Mouse (Mus musculus) myocyte (in vitro differentiated cells): ENCODE measurements around the gene Lmo1. TPM values are rescaled to one million over a fixed set of nuclear protein-coding genes. Genes with fewer than 3 reads are reported as not detected.

ENCODE experiments used
- H3K27me3 ChIP-seq: one replicate; pipeline ENCODE4 v1.6.1; 2011; ENCODE audit not compliant: control insufficient read depth, insufficient read depth, insufficient read length
- H3K36me3 ChIP-seq: one replicate; pipeline ENCODE4 v1.6.1; 2011; ENCODE audit not compliant: control insufficient read depth, insufficient read depth
- H3K4me2 ChIP-seq: one replicate; pipeline ENCODE4 v1.6.1; 2011; ENCODE audit warnings: low read depth, control low read depth
- H3K4me3 ChIP-seq: one replicate; pipeline ENCODE4 v1.5.1; 2011; ENCODE audit warnings: mild to moderate bottlenecking, control low read depth, moderate library complexity
- H3K79me2 ChIP-seq: one replicate; pipeline ENCODE4 v1.6.1; 2011; ENCODE audit not compliant: control insufficient read depth, insufficient read depth
- H3ac ChIP-seq: one replicate; pipeline ENCODE4 v1.6.1; 2011; ENCODE audit not compliant: control insufficient read depth, insufficient read length
- CEBPB ChIP-seq: IDR thresholded peaks from 2 replicates; pipeline ENCODE4 v1.6.1; 2011; ENCODE audit warnings: mild to moderate bottlenecking, moderate library complexity; ENCODE audit not compliant: poor library complexity, insufficient read depth, severe bottlenecking
- E2F4 ChIP-seq: IDR thresholded peaks from one replicate; pipeline ENCODE4 v1.6.1; 2011; ENCODE audit warnings: mild to moderate bottlenecking, control low read depth, moderate library complexity; ENCODE audit not compliant: insufficient read depth
- MAX ChIP-seq: IDR thresholded peaks from one replicate; pipeline ENCODE4 v1.6.1; 2011; ENCODE audit warnings: low read depth, mild to moderate bottlenecking, control low read depth
- MYOD1 ChIP-seq, 3 experiments: IDR thresholded peaks; one replicate each; pipeline ENCODE4 v1.6.1; 2011; ENCODE audit warnings: control low read depth in 2 of 3, low read depth in 2 of 3, mild to moderate bottlenecking in 2 of 3, moderate library complexity in 1 of 3; ENCODE audit not compliant: insufficient read length in 2 of 3, control insufficient read depth in 1 of 3
- MYOG ChIP-seq, 3 experiments: IDR thresholded peaks; one replicate each; pipeline ENCODE4 v1.6.1; 2011; ENCODE audit warnings: control low read depth in 2 of 3, low read depth in 2 of 3, mild to moderate bottlenecking in 2 of 3; ENCODE audit not compliant: insufficient read length in 2 of 3, control insufficient read depth in 1 of 3, insufficient read depth in 1 of 3
- POLR2A ChIP-seq: IDR thresholded peaks from one replicate; pipeline ENCODE4 v1.6.1; 2011; ENCODE audit warnings: low read depth, mild to moderate bottlenecking, control low read depth, moderate library complexity; ENCODE audit not compliant: insufficient read length
- POLR2AphosphoS2 ChIP-seq: IDR thresholded peaks from one replicate; pipeline ENCODE4 v1.6.1; 2011; ENCODE audit warnings: low read depth, control low read depth; ENCODE audit not compliant: insufficient read length
- REST ChIP-seq: IDR thresholded peaks from one replicate; pipeline ENCODE4 v1.6.1; 2011; ENCODE audit warnings: mild to moderate bottlenecking, control low read depth, moderate library complexity; ENCODE audit not compliant: insufficient read depth, insufficient read length
- SRF ChIP-seq: IDR thresholded peaks from one replicate; pipeline ENCODE4 v1.6.1; 2011; ENCODE audit warnings: low read depth; ENCODE audit not compliant: control insufficient read depth, insufficient read length
- TCF12 ChIP-seq: IDR thresholded peaks from one replicate; pipeline ENCODE4 v1.6.1; 2011; ENCODE audit warnings: mild to moderate bottlenecking, control low read depth; ENCODE audit not compliant: poor library complexity, insufficient read depth, severe bottlenecking
- TCF3 ChIP-seq: IDR thresholded peaks from one replicate; pipeline ENCODE4 v1.6.1; 2011; ENCODE audit warnings: low read depth, control low read depth; ENCODE audit not compliant: insufficient read length
- USF1 ChIP-seq: IDR thresholded peaks from one replicate; pipeline ENCODE4 v1.6.1; 2011; ENCODE audit warnings: low read depth, mild to moderate bottlenecking, control low read depth, moderate library complexity
- polyA plus RNA-seq: library from polyadenylated mRNA; unstranded; fragments of >200 nt; fragmentation: generic; extraction: Trizol; gene quantifications from one replicate; pipeline ENCODE4 v1.2.1, GENCODE M21; 2012; ENCODE audit warnings: missing spikeins

The Lmo1 gene
- polyA plus RNA-seq, 1 experiment: 0.26 TPM

DNA sequence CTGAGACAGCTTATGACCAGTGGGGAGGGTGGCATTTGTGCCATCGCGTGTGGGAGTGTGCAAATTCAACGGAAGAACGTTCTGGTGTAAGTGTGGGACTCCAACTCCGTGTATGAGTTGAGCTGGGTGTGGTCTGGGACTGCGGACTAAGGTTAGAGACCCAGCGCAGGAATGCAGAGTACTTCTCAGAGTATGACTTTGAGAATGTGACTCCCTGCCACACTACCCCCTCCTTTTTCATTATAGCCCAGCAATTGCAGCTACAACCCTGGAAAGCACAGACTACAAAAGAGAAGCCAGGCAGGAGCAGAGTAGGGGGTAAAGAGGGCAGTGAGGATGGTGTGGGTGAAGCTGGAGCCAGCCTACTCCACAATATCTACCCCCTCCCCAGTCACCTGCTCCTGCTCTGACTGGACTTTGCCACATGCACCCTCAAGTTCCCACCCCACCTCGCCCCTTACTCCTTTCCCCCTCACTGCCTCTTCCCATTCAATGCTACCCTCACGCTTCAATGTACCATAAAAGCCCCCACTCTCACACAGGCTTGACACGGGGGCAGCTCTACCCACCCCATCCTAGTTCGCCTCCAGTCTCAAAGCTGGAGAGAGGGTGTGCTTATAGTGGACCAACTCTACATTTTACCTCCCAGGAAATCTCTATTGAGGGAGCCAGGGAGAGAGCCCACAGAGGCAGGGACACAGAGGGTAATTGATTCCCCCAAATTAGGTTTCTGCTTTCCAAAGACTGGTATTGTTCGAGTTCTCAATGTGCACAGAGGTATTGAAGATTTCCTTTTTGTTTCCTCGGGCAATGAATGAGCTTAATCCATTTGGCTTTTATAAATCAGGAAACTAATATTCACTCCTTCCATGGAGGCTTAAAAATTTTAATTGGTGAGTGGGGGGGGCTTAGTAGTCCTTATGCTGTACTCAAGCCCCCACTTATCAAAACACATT, 941 bp upstream of the Lmo1 start:
- TF ChIP-seq SRF (no peak), TCF12 (no peak), USF1 (no peak), REST (no peak), MAX (no peak), TCF3 (no peak)
- H3K4me2 ChIP-seq: no peak overlapping the region
- no peaks in the 10 kb centered on the region for H3K79me2 ChIP-seq
- H3K4me3 ChIP-seq: no peak overlapping the region
- no peak overlapping the region for H3ac ChIP-seq
- peaks cover 8% of the 10 kb centered on the region for H3K27me3 ChIP-seq
- no peaks in the 10 kb centered on the region for H3K36me3 ChIP-seq

DNA sequence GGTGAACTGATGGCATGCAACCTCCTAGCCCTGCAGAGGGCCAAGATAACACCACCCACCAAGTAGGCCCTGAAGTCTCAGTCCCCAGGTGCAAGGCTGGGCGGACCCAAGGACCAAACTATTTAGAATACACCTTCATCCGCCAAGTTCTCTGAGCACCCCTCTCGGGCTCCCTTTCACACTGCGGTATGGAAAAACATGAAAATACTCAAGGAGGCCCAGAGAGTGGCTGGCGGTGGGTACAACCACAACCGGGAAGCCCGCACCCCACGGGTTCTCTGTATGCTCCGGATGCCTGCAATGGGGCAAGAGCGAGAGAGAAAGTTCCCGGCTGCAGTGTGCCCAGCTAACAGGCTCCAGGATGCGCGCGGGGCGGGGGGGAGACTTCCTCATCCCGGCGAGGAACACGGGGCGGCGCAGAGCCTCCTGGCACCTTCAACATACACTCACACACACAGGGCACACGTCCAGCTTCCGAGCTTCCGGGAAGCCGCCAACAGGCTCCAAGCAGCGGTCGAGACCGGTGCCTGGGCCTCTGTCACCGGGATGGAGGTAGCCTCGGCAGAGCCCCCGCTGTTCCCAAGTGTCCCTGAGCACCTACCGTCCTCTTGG, 564 bp downstream of the Lmo1 start:
- H3K27me3 ChIP-seq: peaks cover 14% of the 10 kb centered on the region
- no peak overlapping the region for H3ac ChIP-seq
- no peaks in the 10 kb centered on the region for H3K36me3 ChIP-seq
- TF ChIP-seq POLR2A (no peak), SRF (no peak), REST (no peak), POLR2AphosphoS2 (no peak), TCF3 (no peak), CEBPB (no peak), MAX (no peak), TCF12 (no peak)
- H3K4me3 ChIP-seq: no peak overlapping the region
- no peaks in the 10 kb centered on the region for H3K79me2 ChIP-seq
- H3K4me2 ChIP-seq: no peak overlapping the region

- no peak for TF ChIP-seq SRF
- no peak for TF ChIP-seq CEBPB
- no peak for TF ChIP-seq POLR2AphosphoS2
- TF ChIP-seq MAX: no peak
- TF ChIP-seq E2F4: no peak
- TF ChIP-seq MYOD1 (IDR thresholded peaks at IDR 0.05; ENCODE audit: control insufficient read depth in 1 of 3, insufficient read length in 2 of 3, low read depth in 2 of 3): no peak
- TF ChIP-seq REST: no peak
- TF ChIP-seq POLR2A: no peak
- no peak for TF ChIP-seq MYOG (IDR thresholded peaks at IDR 0.05; ENCODE audit: control insufficient read depth in 1 of 3, insufficient read depth in 1 of 3, insufficient read length in 2 of 3, low read depth in 2 of 3)
- no peak overlapping the region for H3ac ChIP-seq
- H3K27me3 ChIP-seq: peaks cover 18% of the 10 kb centered on the region
- H3K36me3 ChIP-seq: no peaks in the 10 kb centered on the region
- no peaks in the 10 kb centered on the region for H3K79me2 ChIP-seq
- H3K4me3 ChIP-seq: no peak overlapping the region
- H3K4me2 ChIP-seq: no peak overlapping the region
These were observed 3.1 kb downstream of the Lmo1 start for GRCm38 (mm10) chr7:109171874-109172273.

GRCm38 (mm10) chr7:109170441-109170820, 4.6 kb downstream of the Lmo1 start:
- H3K79me2 ChIP-seq: no peaks in the 10 kb centered on the region
- no peaks in the 10 kb centered on the region for H3K36me3 ChIP-seq
- TF ChIP-seq E2F4 (no peak), TCF12 (no peak), POLR2AphosphoS2 (no peak), CEBPB (no peak), POLR2A (no peak), MYOD1 (IDR thresholded peaks at IDR 0.05; ENCODE audit: control insufficient read depth in 1 of 3, insufficient read length in 2 of 3, low read depth in 2 of 3) (no peak), REST (no peak), SRF (no peak), TCF3 (no peak), MAX (no peak), MYOG (IDR thresholded peaks at IDR 0.05; ENCODE audit: control insufficient read depth in 1 of 3, insufficient read depth in 1 of 3, insufficient read length in 2 of 3, low read depth in 2 of 3) (no peak), USF1 (no peak)
- no peak overlapping the region for H3K4me2 ChIP-seq
- H3K4me3 ChIP-seq: no peak overlapping the region
- H3K27me3 ChIP-seq: peaks cover 18% of the 10 kb centered on the region
- H3ac ChIP-seq: no peak overlapping the region
